Mouse (Mus musculus): ENCODE measurements around the gene Olfr177.

The Olfr177 gene

DNA sequence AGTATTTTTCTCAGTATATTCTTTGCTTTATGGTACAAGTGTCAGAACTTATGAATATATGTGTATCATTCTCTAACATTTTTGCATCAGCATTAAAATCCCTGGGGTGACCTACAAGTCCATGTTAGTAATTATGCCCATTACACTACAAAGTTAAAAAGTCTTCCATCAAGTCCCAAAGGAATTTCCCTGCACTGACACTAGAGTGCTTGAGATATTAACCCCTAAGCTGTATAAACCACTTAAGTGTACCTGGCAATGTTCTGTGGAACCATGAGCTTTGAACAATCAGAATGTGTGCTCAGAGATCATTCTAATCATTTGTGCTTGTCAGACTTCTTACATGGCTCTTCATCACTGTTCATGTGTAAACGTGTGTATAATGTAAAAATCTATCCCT lies at the start of gene Olfr177:
Gene Olfr177, minus strand, starts transcription at position 101 of the 400 bp plus-strand sequence.
- no peak for DNase-seq

GRCm38 (mm10) chr16:58891963-58892362 lies 17.4 kb upstream of the Olfr177 start, which contains the start of gene Olfr178:
TSS of gene Olfr178 (minus strand) at chr16:58892063.
- DNase-seq = no peak

DNA sequence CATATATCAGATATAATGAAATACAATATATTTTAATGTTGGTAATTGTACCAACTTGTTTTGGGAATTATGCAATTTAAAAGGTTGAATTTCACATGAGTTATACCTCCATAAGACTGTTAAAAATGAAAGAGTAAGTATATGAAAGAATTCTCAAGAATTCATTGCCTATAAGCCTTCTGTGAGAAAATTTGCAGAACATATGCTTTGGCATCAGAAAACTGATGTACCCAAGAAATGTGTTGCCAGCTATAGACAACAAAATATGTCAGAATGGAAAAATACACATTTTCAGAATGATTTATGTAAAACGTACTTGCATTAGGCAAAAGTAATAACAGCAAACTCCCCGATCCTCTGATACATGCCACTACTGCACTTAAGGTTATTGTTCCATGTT lies 9.8 kb upstream of the Olfr177 start:
- DNase-seq = no peak

GRCm38 (mm10) chr16:58861479-58861878 lies 13.1 kb downstream of the Olfr177 start:
- no peak for DNase-seq

- no peak for DNase-seq
Measured at GRCm38 (mm10) chr16:58860032-58860737, 14.4 kb downstream of the Olfr177 start.

GRCm38 (mm10) chr16:58826732-58827319 lies 47.7 kb downstream of the Olfr177 start, which contains the start of gene Olfr175-ps1:
TSS of gene Olfr175-ps1 (minus strand) at chr16:58826782.
- DNase-seq = no peak

Measured in kidney, adult 18-20 months (tissue).